Mouse (Mus musculus) stomach, postnatal 0 days (tissue): ENCODE results near the gene Pcgf6. TPM values are rescaled to one million over a fixed set of nuclear protein-coding genes. Genes with fewer than 3 reads are reported as not detected.
"Not testable (repeated sequence)": the region's sequence is repeated elsewhere in the genome, so short reads cannot be mapped to it uniquely, and the experiment has no call there.

ENCODE experiments used
- ATAC-seq: fragments of 200-750 bp; cut with Nextera tagmentation; 2 replicates; pipeline ENCODE4 v1.8.0; 2017; ENCODE audit not compliant: low FRiP score, low TSS enrichment
- DNase-seq: peaks from one replicate; pipeline ENCODE4 v3.0.0-alpha.2; 2016; ENCODE audit warnings: low spot score
- H3K27ac ChIP-seq: fragments of 300-500 bp; sonication (generic); replicated peaks from 2 replicates; pipeline ENCODE4 v1.5.1; 2014; ENCODE audit warnings: mild to moderate bottlenecking, control low read depth
- H3K27me3 ChIP-seq: fragments of 300-500 bp; sonication (generic); 2 replicates; pipeline ENCODE4 v1.6.1; 2014; ENCODE audit warnings: low read length; ENCODE audit not compliant: control insufficient read depth, insufficient read depth
- H3K36me3 ChIP-seq: fragments of 300-500 bp; sonication (generic); 2 replicates; pipeline ENCODE4 v1.6.1; 2014; ENCODE audit warnings: low read length, mixed read lengths; ENCODE audit not compliant: control insufficient read depth, insufficient read depth
- H3K4me1 ChIP-seq: fragments of 300-500 bp; sonication (generic); replicated peaks from 2 replicates; pipeline ENCODE4 v1.6.1; 2014; ENCODE audit warnings: antibody characterized with exemption; ENCODE audit not compliant: control insufficient read depth, insufficient read depth
- H3K4me2 ChIP-seq: fragments of 300-500 bp; sonication (generic); replicated peaks from 2 replicates; pipeline ENCODE4 v1.6.1; 2014; ENCODE audit warnings: low read depth, mild to moderate bottlenecking, control low read depth, moderate library complexity
- H3K4me3 ChIP-seq: fragments of 300-500 bp; sonication (generic); 2 replicates; pipeline ENCODE4 v1.5.1; 2014; ENCODE audit warnings: low read depth, low read length, control low read depth
- H3K9ac ChIP-seq: fragments of 300-500 bp; sonication (generic); 2 replicates; pipeline ENCODE4 v1.6.1; 2014; ENCODE audit warnings: mild to moderate bottlenecking, low read length, control low read depth, mixed read lengths
- H3K9me3 ChIP-seq: fragments of 300-500 bp; sonication (generic); 2 replicates; pipeline ENCODE4 v1.6.1; 2016; ENCODE audit warnings: low read length; ENCODE audit not compliant: control insufficient read depth
- CTCF ChIP-seq: IDR thresholded peaks from 2 replicates; pipeline ENCODE4 v1.5.1; 2016; ENCODE audit warnings: antibody characterized with exemption, low read depth, mild to moderate bottlenecking, moderate library complexity
- EP300 ChIP-seq: optimal IDR thresholded peaks from 2 replicates; pipeline ENCODE3; 2016; ENCODE audit warnings: antibody characterized with exemption
- WGBS: fragments of 180-500 bp; shearing (Covaris S2); extraction: QIAGEN DNeasy Blood & Tissue Kit; methylation state at CpG from one replicate; pipeline ENCODE4 v1.1.7; 2014; 5-methylcytosine and 5-hydroxymethylcytosine counted together
- polyA plus RNA-seq: library from polyadenylated mRNA; unstranded; fragments of >200 nt; fragmentation: Nextera tagmentation; extraction: Ambion mirVana; gene quantifications from 2 replicates; pipeline ENCODE4 v1.2.1, GENCODE M21; 2015

Pcgf6 gene
- polyA plus RNA-seq, 1 experiment from 2014 or later, result 10.1 TPM

DNA sequence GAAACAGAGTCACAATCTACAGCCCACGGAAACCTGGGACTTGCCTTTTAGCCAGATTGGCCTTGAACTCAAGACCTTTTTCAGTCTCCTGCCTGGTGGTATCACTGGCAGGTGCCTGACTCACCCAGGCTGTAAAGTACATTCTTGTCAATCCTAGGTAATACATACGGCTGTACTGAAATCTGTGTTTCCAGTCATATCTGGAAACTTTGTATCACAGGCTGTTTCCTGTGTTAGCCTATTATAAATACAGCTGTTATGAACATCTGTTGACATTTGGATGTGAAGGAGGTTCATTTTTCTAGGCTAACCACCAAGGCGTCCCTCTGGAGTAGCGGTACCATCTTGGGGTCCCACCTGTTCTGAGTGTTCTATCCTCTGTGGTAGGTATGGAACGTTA lies 40.8 kb downstream of the Pcgf6 start:
- H3K4me3 ChIP-seq, result no peak overlapping the region
- DNase-seq (no peak), ATAC-seq (no peak)
- H3K9ac ChIP-seq, result no peak overlapping the region
- no peaks in the 10 kb centered on the region for H3K9me3 ChIP-seq
- TF ChIP-seq EP300, result no peak
- no peak for TF ChIP-seq CTCF
- H3K4me1 ChIP-seq, result peaks cover 3% of the 10 kb centered on the region; the same call in 1 of the 2 replicates
- peaks cover 7% of the 10 kb centered on the region; the same call in 1 of the 2 replicates for H3K27me3 ChIP-seq
- H3K27ac ChIP-seq, result no peak overlapping the region
- H3K4me2 ChIP-seq, result no peak overlapping the region
- H3K36me3 ChIP-seq, result no peaks in the 10 kb centered on the region
- WGBS, result 75% methylated on average over 5 of the region's 5 CpGs

GRCm38 (mm10) chr19:47009420-47009819 lies 41.3 kb downstream of the Pcgf6 start:
- Histone ChIP-seq H3K4me1 (no peaks in the 10 kb centered on the region), H3K4me3 (no peak overlapping the region), H3K27me3 (peaks cover 2% of the 10 kb centered on the region; the same call in 1 of the 2 replicates), H3K4me2 (no peak overlapping the region), H3K36me3 (no peaks in the 10 kb centered on the region), H3K27ac (no peak overlapping the region), H3K9ac (no peak overlapping the region), H3K9me3 (no peaks in the 10 kb centered on the region)
- no peak for TF ChIP-seq CTCF
- no peak for TF ChIP-seq EP300
- DNase-seq (no peak), ATAC-seq (no peak)
- WGBS, result 78% methylated on average over 7 of the region's 7 CpGs

GRCm38 (mm10) chr19:47006321-47006720 lies 44.4 kb downstream of the Pcgf6 start:
- Histone ChIP-seq H3K9ac (no peak overlapping the region), H3K27ac (no peak overlapping the region), H3K4me1 (no peaks in the 10 kb centered on the region), H3K9me3 (no peaks in the 10 kb centered on the region), H3K4me2 (no peak overlapping the region), H3K36me3 (no peaks in the 10 kb centered on the region), H3K4me3 (no peak overlapping the region), H3K27me3 (no peaks in the 10 kb centered on the region)
- 2% methylated on average over 4 of the region's 4 CpGs for WGBS
- ATAC-seq (no peak), DNase-seq (peak; percentile 72)
- TF ChIP-seq EP300 (no peak), CTCF (no peak)

GRCm38 (mm10) chr19:47005873-47006272 lies 44.8 kb downstream of the Pcgf6 start:
- H3K27ac ChIP-seq, result no peak overlapping the region
- H3K4me1 ChIP-seq, result no peaks in the 10 kb centered on the region
- H3K27me3 ChIP-seq, result no peaks in the 10 kb centered on the region
- no peak for TF ChIP-seq CTCF
- TF ChIP-seq EP300, result no peak
- DNase-seq (no peak), ATAC-seq (no peak)
- no peaks in the 10 kb centered on the region for H3K36me3 ChIP-seq
- no peak overlapping the region for H3K4me2 ChIP-seq
- no peak overlapping the region for H3K4me3 ChIP-seq
- no peaks in the 10 kb centered on the region for H3K9me3 ChIP-seq
- WGBS, result 60% methylated on average over 5 of the region's 5 CpGs
- H3K9ac ChIP-seq, result no peak overlapping the region

DNA sequence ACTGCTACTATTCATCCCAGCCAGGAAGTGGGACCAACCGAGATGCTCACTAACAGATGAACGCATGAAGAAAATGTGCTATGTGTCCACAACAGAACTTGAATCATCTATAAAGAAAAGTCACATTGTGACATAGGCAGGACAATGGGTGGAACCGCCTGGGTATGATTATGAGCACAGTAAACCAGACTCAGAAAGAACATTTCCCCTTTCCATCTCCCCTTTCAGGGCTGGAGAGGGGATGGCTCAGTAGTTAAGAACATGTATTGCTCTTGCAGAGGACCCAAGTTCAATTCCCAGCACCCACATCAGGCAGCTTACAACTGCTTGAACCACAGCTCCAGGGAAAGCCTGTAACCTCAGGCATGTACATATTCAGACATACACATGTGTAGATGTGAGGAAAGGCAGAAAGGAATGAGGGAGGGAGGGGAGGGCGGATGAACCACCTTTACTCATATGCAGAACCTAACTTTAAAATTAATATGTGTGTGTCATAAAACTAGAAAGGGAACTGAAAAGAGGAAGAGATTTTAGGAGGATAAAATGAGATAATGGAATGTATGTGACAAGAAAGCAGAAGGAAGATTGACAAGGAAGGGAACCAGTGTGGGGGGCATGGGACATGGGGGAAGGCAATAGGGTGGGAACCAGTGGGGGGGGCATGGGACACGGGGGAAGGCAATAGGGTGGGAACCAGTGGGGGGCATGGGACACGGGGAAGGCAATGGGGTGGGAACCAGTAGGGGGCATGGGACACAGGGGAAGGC lies 46.8 kb downstream of the Pcgf6 start:
- ATAC-seq (no peak), DNase-seq (no peak)
- WGBS, result 74% methylated on average over 6 of the region's 6 CpGs
- Histone ChIP-seq H3K9ac (no peak overlapping the region), H3K36me3 (no peaks in the 10 kb centered on the region), H3K4me2 (no peak overlapping the region), H3K4me1 (no peaks in the 10 kb centered on the region), H3K9me3 (no peaks in the 10 kb centered on the region), H3K4me3 (no peak overlapping the region), H3K27ac (no peak overlapping the region), H3K27me3 (no peaks in the 10 kb centered on the region)
- TF ChIP-seq EP300, result no peak
- TF ChIP-seq CTCF, result no peak

DNA sequence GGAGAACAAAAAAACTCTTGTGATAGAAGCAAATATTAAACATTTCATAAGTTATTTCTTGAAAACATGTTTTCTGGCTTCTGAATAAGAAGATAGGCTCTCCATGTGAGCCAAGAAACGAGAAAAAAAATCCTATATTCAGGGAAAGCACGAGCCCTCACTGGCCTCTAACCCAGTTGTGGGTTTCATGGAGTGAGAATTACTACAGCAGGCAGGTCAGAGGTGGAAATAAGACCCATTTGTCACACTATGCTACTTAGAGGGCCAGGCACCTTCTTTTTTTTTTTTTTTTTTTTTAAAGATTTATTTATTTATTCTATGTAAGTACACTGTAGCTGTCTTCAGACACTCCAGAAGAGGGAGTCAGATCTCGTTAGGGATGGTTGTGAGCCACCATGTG lies 50.3 kb downstream of the Pcgf6 start:
- H3K4me1 ChIP-seq, H3K27ac ChIP-seq, H3K4me2 ChIP-seq, H3K27me3 ChIP-seq, H3K36me3 ChIP-seq, DNase-seq, ATAC-seq, H3K4me3 ChIP-seq, H3K9ac ChIP-seq, H3K9me3 ChIP-seq: not testable (repeated sequence)
- 70% methylated on average over 2 of the region's 3 CpGs for WGBS
